Mouse (Mus musculus) gonadal fat pad, adult 2 months (tissue): Measurements from ENCODE around the gene Acot2. TPM values are rescaled to one million over a fixed set of nuclear protein-coding genes. Genes with fewer than 3 reads are reported as not detected.
"Not testable (repeated sequence)": the region's sequence is repeated elsewhere in the genome, so short reads cannot be mapped to it uniquely, and the experiment has no call there.

Experiments
- DNase-seq: peaks from one replicate; pipeline ENCODE4 v3.0.0-alpha.2; 2012; ENCODE audit warnings: low read depth
- polyA plus RNA-seq: library from polyadenylated mRNA; depleted of rRNA; stranded (reverse); fragments of >200 nt; gene quantifications from 2 replicates; pipeline ENCODE4 v1.2.3, GENCODE M21; 2012; rRNA removed

The Acot2 gene
- polyA plus RNA-seq, 1 experiment: 11.6 TPM

GRCm38 (mm10) chr12:84038241-84038640 is 50.6 kb downstream of the Acot2 start, which contains the start of gene Acot4:
TSS of gene Acot4 (plus strand) at chr12:84038379.
- DNase-seq: not testable (repeated sequence)

GRCm38 (mm10) chr12:84038691-84039111 is 51.0 kb downstream of the Acot2 start, which contains the start of gene Gm49366:
TSS of gene Gm49366 (plus strand) at chr12:84038935.
- not testable (repeated sequence) for DNase-seq

- no peak for DNase-seq
Observed at GRCm38 (mm10) chr12:84042248-84042647, 54.6 kb downstream of the Acot2 start.

Other genes starting within 250 kb of the Acot2 start
- gene Papln, start 224.2 kb upstream of the Acot2 start, polyA plus RNA-seq: 14.2 and 15.4 TPM in 2 replicates
- gene Numb, start 65.9 kb upstream of the Acot2 start, polyA plus RNA-seq: 47.3 and 57.3 TPM in 2 replicates
- 8.4 and 10.7 TPM in 2 replicates for gene Riox1, start 37.3 kb upstream of the Acot2 start, polyA plus RNA-seq
- not detected in 2 replicates for gene Heatr4, start 3.0 kb upstream of the Acot2 start, polyA plus RNA-seq
- 17.8 and 23.1 TPM in 2 replicates for gene Acot1, start 21.6 kb downstream of the Acot2 start, polyA plus RNA-seq
- 2.4 and 2.7 TPM in 2 replicates for gene Acot4, start 50.5 kb downstream of the Acot2 start, polyA plus RNA-seq
- gene Gm49366, start 51.1 kb downstream of the Acot2 start, polyA plus RNA-seq: not detected in 2 replicates
- gene Acot3, start 64.3 kb downstream of the Acot2 start, polyA plus RNA-seq: not detected in 2 replicates
- gene Acot5, start 81.5 kb downstream of the Acot2 start, polyA plus RNA-seq: 0.26 and 0.74 TPM in 2 replicates
- gene Acot6, start 112.8 kb downstream of the Acot2 start, polyA plus RNA-seq: 4.8 and 5.0 TPM in 2 replicates
- 4.2 and 7.2 TPM in 2 replicates for gene Dnal1, start 126.5 kb downstream of the Acot2 start, polyA plus RNA-seq
- gene Pnma1, start 160.6 kb downstream of the Acot2 start, polyA plus RNA-seq: 0.15 and 0.16 TPM in 2 replicates
- 11.2 and 16.1 TPM in 2 replicates for gene Elmsan1, start 231.0 kb downstream of the Acot2 start, polyA plus RNA-seq